Mouse (Mus musculus) activated CD4-positive, CD25-positive, alpha-beta regulatory T cell, adult 4 months (primary cell): ENCODE results near the gene 2300002M23Rik. TPM values are rescaled to one million over a fixed set of nuclear protein-coding genes. Genes with fewer than 3 reads are reported as not detected.
A peak's percentile ranks its signal among the peaks of the same experiment; 100 is the strongest.

ENCODE experiments used
- ATAC-seq: one replicate; pipeline ENCODE4 v1.8.0; 2017
- polyA plus RNA-seq, 2 experiments: library from polyadenylated mRNA; unstranded; fragments of 100-300 nt; shearing (Covaris generic); gene quantifications; one replicate each; pipeline ENCODE4 v1.2.1; 2017

2300002M23Rik gene
- polyA plus RNA-seq, 2 experiments from 2014 or later, result not detected

GRCm38 (mm10) chr17:35556812-35557211 lies 10.4 kb upstream of the 2300002M23Rik start:
- no peak for ATAC-seq

GRCm38 (mm10) chr17:35557351-35557750 lies 9.9 kb upstream of the 2300002M23Rik start:
- ATAC-seq, result no peak

GRCm38 (mm10) chr17:35558216-35558615 lies 9.0 kb upstream of the 2300002M23Rik start:
- no peak for ATAC-seq

- no peak for ATAC-seq
Measured at GRCm38 (mm10) chr17:35567767-35568166, 517 bp downstream of the 2300002M23Rik start.

GRCm38 (mm10) chr17:35569091-35569944 lies 2.1 kb downstream of the 2300002M23Rik start:
- ATAC-seq, result no peak

GRCm38 (mm10) chr17:35570836-35571235 lies 3.6 kb downstream of the 2300002M23Rik start:
- no peak for ATAC-seq

- ATAC-seq, result no peak
Measured at GRCm38 (mm10) chr17:35571477-35571876, 4.2 kb downstream of the 2300002M23Rik start.

- peak; percentile 57 for ATAC-seq
Measured at GRCm38 (mm10) chr17:35578211-35578610, 11.0 kb downstream of the 2300002M23Rik start.

- ATAC-seq, result no peak
Measured at GRCm38 (mm10) chr17:35582900-35583299, 15.7 kb downstream of the 2300002M23Rik start.

GRCm38 (mm10) chr17:35584330-35584937 lies 17.2 kb downstream of the 2300002M23Rik start:
- ATAC-seq, result no peak

- no peak for ATAC-seq
Measured at GRCm38 (mm10) chr17:35587291-35587690, 20.0 kb downstream of the 2300002M23Rik start.

- ATAC-seq, result no peak
Measured at GRCm38 (mm10) chr17:35588387-35588786, 21.1 kb downstream of the 2300002M23Rik start.

GRCm38 (mm10) chr17:35590410-35591218 lies 23.4 kb downstream of the 2300002M23Rik start:
- ATAC-seq, result peak; percentile 61

- ATAC-seq, result no peak
Measured at GRCm38 (mm10) chr17:35591219-35591578, 23.9 kb downstream of the 2300002M23Rik start.

- ATAC-seq, result no peak
Measured at GRCm38 (mm10) chr17:35591731-35592130, 24.5 kb downstream of the 2300002M23Rik start.

- ATAC-seq, result no peak
Measured at GRCm38 (mm10) chr17:35592131-35592530, 24.9 kb downstream of the 2300002M23Rik start.

GRCm38 (mm10) chr17:35593786-35594185 lies 26.5 kb downstream of the 2300002M23Rik start:
- ATAC-seq, result no peak

- no peak for ATAC-seq
Measured at GRCm38 (mm10) chr17:35594456-35594855, 27.2 kb downstream of the 2300002M23Rik start.

- ATAC-seq, result no peak
Measured at GRCm38 (mm10) chr17:35597399-35597798, 30.1 kb downstream of the 2300002M23Rik start.

GRCm38 (mm10) chr17:35601249-35601648 lies 34.0 kb downstream of the 2300002M23Rik start, which contains the start of gene Sfta2:
Sfta2 (plus strand) TSS chr17:35601549.
- ATAC-seq, result no peak

GRCm38 (mm10) chr17:35601736-35602354 lies 34.6 kb downstream of the 2300002M23Rik start:
- ATAC-seq, result no peak

GRCm38 (mm10) chr17:35617127-35617526 lies 49.9 kb downstream of the 2300002M23Rik start:
- ATAC-seq, result no peak
